Mouse (Mus musculus) CH12.LX (cell line): Measurements from ENCODE around the gene Rsph10b.

Experiments used
- BHLHE40 ChIP-seq: IDR thresholded peaks from 2 replicates; pipeline ENCODE4 v1.6.1; 2011; ENCODE audit warnings: mild to moderate bottlenecking, low read depth, low read length, improper control_type of control experiment
- CTCF ChIP-seq, 2 experiments: IDR thresholded peaks in 1 of 2; conservative IDR thresholded peaks in 1 of 2; 2 replicates each; pipeline ENCODE4 v1.5.1; 2011 to 2012; ENCODE audit warnings: low read depth in 2 of 2, low read length in 2 of 2, improper control_type of control experiment in 1 of 2, inconsistent platforms in 1 of 2, mild to moderate bottlenecking in 1 of 2, moderate library complexity in 1 of 2
- E2F4 ChIP-seq: IDR thresholded peaks from 2 replicates; pipeline ENCODE4 v1.6.1; 2011; ENCODE audit warnings: low read depth, low read length, improper control_type of control experiment; ENCODE audit not compliant: insufficient replicate concordance
- IRF4 ChIP-seq: IDR thresholded peaks from 2 replicates; pipeline ENCODE4 v1.6.1; 2014; ENCODE audit warnings: low read depth, mild to moderate bottlenecking, inconsistent platforms, low read length, improper control_type of control experiment
- NELFE ChIP-seq: IDR thresholded peaks from 2 replicates; pipeline ENCODE4 v1.6.1; 2011; ENCODE audit warnings: low read depth, low read length, improper control_type of control experiment
- POLR2A ChIP-seq: IDR thresholded peaks from 2 replicates; pipeline ENCODE4 v1.6.1; 2011; ENCODE audit warnings: low read depth, mild to moderate bottlenecking, improper control_type of control experiment, low read length
- RCOR1 ChIP-seq: conservative IDR thresholded peaks from 2 replicates; pipeline ENCODE4 v1.6.1; 2012; ENCODE audit warnings: low read depth, mild to moderate bottlenecking, inconsistent platforms, low read length, improper control_type of control experiment
- SIN3A ChIP-seq: IDR thresholded peaks from 2 replicates; pipeline ENCODE4 v1.6.1; 2012; ENCODE audit warnings: low read length, improper control_type of control experiment, inconsistent platforms
- USF1 ChIP-seq: IDR thresholded peaks from 2 replicates; pipeline ENCODE4 v1.6.1; 2014; ENCODE audit warnings: low read depth, mild to moderate bottlenecking, inconsistent platforms, low read length, improper control_type of control experiment

GRCm38 (mm10) chr5:144032491-144032890 lies 99.7 kb downstream of the Rsph10b start:
- TF ChIP-seq USF1 (no peak), CTCF (conservative IDR thresholded peaks at IDR 0.05 in 1 of 2, IDR thresholded peaks at IDR 0.05 in 1 of 2; ENCODE audit: low read depth in 2 of 2, low read length in 2 of 2) (no peak), BHLHE40 (no peak), POLR2A (no peak), RCOR1 (no peak), SIN3A (no peak), NELFE (no peak), IRF4 (no peak), E2F4 (no peak)
